Mouse (Mus musculus) hindbrain, embryonic 16.5 days (tissue): Measurements from ENCODE around the gene Ppm1h. TPM values are rescaled to one million over a fixed set of nuclear protein-coding genes. Genes with fewer than 3 reads are reported as not detected.

ENCODE experiments used
- ATAC-seq: fragments of 200-750 bp; cut with Nextera tagmentation; 2 replicates; pipeline ENCODE4 v1.8.0; 2017; ENCODE audit warnings: moderate TSS enrichment, moderate library complexity
- H3K27ac ChIP-seq: fragments of 300-500 bp; sonication (generic); 2 replicates; pipeline ENCODE4 v1.5.1; 2014; ENCODE audit warnings: low read depth, mild to moderate bottlenecking, control low read depth, low read length, moderate library complexity
- H3K27me3 ChIP-seq: fragments of 300-500 bp; sonication (generic); replicated peaks from 2 replicates; pipeline ENCODE4 v1.6.1; 2014; ENCODE audit warnings: low read length; ENCODE audit not compliant: control insufficient read depth, insufficient read depth
- H3K36me3 ChIP-seq: fragments of 300-500 bp; sonication (generic); 2 replicates; pipeline ENCODE4 v1.6.1; 2014; ENCODE audit warnings: mild to moderate bottlenecking, low read length, moderate library complexity, mixed read lengths; ENCODE audit not compliant: control insufficient read depth, insufficient read depth
- H3K4me1 ChIP-seq: fragments of 300-500 bp; sonication (generic); 2 replicates; pipeline ENCODE4 v1.6.1; 2014; ENCODE audit warnings: low read depth, low read length; ENCODE audit not compliant: control insufficient read depth, insufficient read depth
- H3K4me2 ChIP-seq: fragments of 300-500 bp; sonication (generic); 2 replicates; pipeline ENCODE4 v1.6.1; 2014; ENCODE audit warnings: mild to moderate bottlenecking, low read length, control low read depth, moderate library complexity
- H3K4me3 ChIP-seq: fragments of 300-500 bp; sonication (generic); 2 replicates; pipeline ENCODE4 v1.5.1; 2014; ENCODE audit warnings: mild to moderate bottlenecking, low read length, control low read depth, moderate library complexity
- H3K9ac ChIP-seq: fragments of 300-500 bp; sonication (generic); 2 replicates; pipeline ENCODE4 v1.6.1; 2014; ENCODE audit warnings: low read depth, mild to moderate bottlenecking, control low read depth, low read length, moderate library complexity
- H3K9me3 ChIP-seq: fragments of 300-500 bp; sonication (generic); 2 replicates; pipeline ENCODE4 v1.6.1; 2014; ENCODE audit warnings: mild to moderate bottlenecking, low read length, moderate library complexity; ENCODE audit not compliant: control insufficient read depth
- WGBS: fragments of 180-500 bp; shearing (Covaris S2); extraction: QIAGEN DNeasy Blood & Tissue Kit; methylation state at CpG from one replicate; pipeline ENCODE4 v1.1.7; 2014; 5-methylcytosine and 5-hydroxymethylcytosine counted together
- polyA plus RNA-seq: library from polyadenylated mRNA; unstranded; fragments of >200 nt; fragmentation: Nextera tagmentation; extraction: Ambion mirVana; gene quantifications from 2 replicates; pipeline ENCODE4 v1.2.1, GENCODE M21; 2015

Gene Ppm1h
- polyA plus RNA-seq: 31.4 and 33.5 TPM in 2 replicates

DNA sequence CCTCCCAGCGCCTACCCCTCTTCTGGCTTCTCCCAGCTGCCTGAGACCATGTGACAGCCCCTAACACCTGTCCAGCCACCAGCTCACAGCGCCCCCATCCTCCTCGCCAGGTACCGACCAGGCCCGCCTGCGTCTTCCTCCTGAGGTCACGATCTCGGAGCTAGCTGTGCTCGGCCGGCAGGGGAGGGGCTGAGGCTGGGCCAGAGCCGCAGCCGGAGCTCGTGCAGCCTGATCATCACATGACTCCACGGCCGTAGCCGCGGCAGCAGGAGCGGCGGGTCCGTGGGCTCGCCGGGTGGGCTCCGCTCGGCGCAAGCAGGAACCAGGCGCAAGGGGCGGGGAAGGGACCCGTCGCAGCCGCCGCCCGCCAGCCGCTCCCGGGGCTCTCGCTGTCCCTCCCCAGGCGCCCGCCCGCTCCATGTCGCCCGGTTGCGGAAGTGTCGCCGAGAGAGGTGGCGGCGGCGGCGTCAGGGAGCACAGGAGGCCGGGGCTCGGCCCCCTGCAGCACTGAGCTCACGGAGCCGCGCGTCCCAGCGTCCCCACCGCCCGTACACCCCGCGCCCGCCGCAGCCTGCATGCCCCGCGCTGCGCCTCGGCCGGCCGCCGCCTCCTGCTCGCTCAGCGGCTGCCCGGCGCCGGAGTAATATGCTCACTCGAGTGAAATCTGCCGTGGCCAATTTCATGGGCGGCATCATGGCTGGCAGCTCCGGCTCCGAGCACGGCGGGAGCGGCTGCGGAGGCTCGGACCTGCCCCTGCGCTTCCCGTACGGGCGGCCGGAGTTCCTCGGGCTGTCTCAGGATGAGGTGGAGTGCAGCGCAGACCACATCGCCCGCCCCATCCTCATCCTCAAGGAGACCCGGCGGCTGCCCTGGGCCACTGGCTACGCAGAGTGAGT, at the start of gene Ppm1h:
Gene Ppm1h (plus strand): TSS at position 222 of the 896 bp plus-strand sequence.
- Histone ChIP-seq H3K27me3 (no peaks in the 10 kb centered on the region), H3K36me3 (no peaks in the 10 kb centered on the region), H3K4me2 (peak within 1 kb of the TSS; percentile 86), H3K27ac (peak within 1 kb of the TSS; percentile 95), H3K9me3 (no peaks in the 10 kb centered on the region), H3K4me3 (peak within 1 kb of the TSS; percentile 91), H3K9ac (peak within 1 kb of the TSS; percentile 97), H3K4me1 (peaks cover 12% of the 10 kb centered on the region)
- WGBS: under 1% methylated on average over 76 of the region's 94 CpGs
- peak; percentile 81 for ATAC-seq

DNA sequence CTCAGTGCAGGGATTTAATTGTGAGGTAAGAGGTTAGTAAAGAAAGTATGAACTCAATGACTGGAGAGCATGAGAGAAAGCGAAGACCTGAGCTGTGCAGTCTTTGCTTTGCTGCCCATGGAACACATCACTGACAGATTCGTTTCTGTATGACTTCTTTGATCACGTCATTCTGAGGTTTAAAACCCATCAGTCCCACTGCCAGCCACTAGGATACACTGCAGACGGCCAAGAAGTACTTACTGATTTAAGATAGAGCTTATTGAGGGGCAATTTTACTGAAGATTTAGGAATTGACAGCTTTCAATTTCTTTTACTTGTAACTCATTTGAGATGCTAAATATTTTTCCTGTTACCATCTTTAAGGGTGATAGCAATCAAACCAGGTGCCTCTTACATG, 49.6 kb upstream of the Ppm1h start:
- no peaks in the 10 kb centered on the region for H3K9me3 ChIP-seq
- H3K9ac ChIP-seq: no peak overlapping the region
- no peak overlapping the region for H3K4me3 ChIP-seq
- no peaks in the 10 kb centered on the region for H3K27me3 ChIP-seq
- H3K4me2 ChIP-seq: no peak overlapping the region
- ATAC-seq: no peak
- no peaks in the 10 kb centered on the region for H3K36me3 ChIP-seq
- no peaks in the 10 kb centered on the region for H3K4me1 ChIP-seq
- H3K27ac ChIP-seq: no peak overlapping the region
- 69% methylated on average over 4 of the region's 4 CpGs for WGBS

DNA sequence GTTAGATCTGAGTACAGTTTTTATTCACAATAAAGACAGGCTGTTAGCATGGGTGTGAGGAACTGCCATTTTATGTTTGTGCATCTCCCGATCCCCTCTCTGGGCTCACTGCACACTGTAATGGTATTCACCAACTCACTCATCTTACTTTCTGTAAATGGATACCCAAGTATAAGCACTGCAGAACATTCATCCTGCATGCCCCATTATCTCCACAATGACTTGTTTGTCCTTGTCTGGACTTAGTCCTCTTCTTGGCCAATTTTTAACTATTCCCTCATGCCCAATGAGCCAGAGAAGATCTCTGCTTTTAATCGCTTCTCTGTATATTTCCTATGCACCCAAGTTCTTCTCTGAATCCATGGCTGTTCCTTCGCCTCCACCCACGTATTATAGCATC, 38.7 kb upstream of the Ppm1h start:
- no peak overlapping the region for H3K9ac ChIP-seq
- H3K27ac ChIP-seq: no peak overlapping the region
- ATAC-seq: no peak

DNA sequence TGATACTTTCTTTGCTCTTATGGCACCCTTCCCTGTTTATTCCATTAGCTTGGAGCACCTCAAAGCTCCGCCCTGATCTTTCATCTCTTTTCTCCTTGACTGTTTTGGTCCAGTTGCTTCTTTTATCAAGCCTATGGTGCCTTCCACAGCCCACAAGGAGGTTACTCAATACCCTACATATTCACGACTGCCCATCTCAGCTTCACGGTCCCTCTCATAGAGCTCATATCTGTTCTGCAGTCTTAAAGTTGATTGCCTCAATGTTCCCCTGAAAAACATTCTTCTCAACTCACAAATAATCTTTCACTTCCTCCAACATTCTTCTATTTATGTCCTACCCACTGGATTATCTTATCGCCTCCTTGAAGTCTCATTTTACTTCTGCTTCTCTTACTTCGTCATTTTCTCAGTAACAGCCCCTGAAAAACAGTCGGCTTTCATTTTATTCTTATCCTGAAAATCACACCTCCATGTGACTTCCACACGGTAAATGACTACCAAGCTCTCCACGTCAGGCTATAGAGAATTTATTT, 37.2 kb upstream of the Ppm1h start:
- H3K9me3 ChIP-seq: no peaks in the 10 kb centered on the region
- no peak overlapping the region for H3K27ac ChIP-seq
- no peak for ATAC-seq
- WGBS: 95% methylated on average over 8 of the region's 8 CpGs
- H3K4me2 ChIP-seq: no peak overlapping the region
- H3K4me3 ChIP-seq: no peak overlapping the region
- no peak overlapping the region for H3K9ac ChIP-seq
- H3K36me3 ChIP-seq: no peaks in the 10 kb centered on the region
- no peaks in the 10 kb centered on the region for H3K4me1 ChIP-seq
- no peaks in the 10 kb centered on the region for H3K27me3 ChIP-seq

More for the DNA sequence above, 38.7 kb upstream of the Ppm1h start:
- H3K4me3 ChIP-seq: no peak overlapping the region
- no peaks in the 10 kb centered on the region for H3K4me1 ChIP-seq
- WGBS: 90% methylated on average over 4 of the region's 4 CpGs
- no peaks in the 10 kb centered on the region for H3K9me3 ChIP-seq
- no peaks in the 10 kb centered on the region for H3K27me3 ChIP-seq
- H3K4me2 ChIP-seq: no peak overlapping the region
- no peaks in the 10 kb centered on the region for H3K36me3 ChIP-seq

DNA sequence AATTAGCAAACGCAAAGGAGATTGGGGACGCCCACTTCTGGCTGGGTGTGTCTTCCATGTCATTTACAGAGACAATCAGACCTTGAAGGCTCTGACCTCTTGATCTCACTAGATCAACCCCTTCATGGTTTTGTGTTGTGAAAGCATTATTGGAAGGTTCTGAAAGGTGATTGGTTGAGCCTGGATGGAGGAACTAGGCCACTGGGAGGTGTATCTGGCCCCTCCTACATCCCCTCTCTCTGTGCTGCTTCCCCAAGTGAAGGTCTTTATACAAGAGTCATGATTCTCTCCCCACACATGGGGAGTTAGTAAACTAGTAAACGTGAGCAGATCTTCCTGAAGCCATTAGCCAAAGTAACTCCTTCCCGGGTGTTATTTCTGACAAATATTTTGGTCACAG, 36.4 kb upstream of the Ppm1h start:
- Histone ChIP-seq H3K4me3 (no peak overlapping the region), H3K4me2 (no peak overlapping the region), H3K36me3 (no peaks in the 10 kb centered on the region), H3K27ac (no peak overlapping the region), H3K4me1 (no peaks in the 10 kb centered on the region), H3K9me3 (no peaks in the 10 kb centered on the region), H3K27me3 (no peaks in the 10 kb centered on the region), H3K9ac (no peak overlapping the region)
- WGBS: 90% methylated on average over 4 of the region's 4 CpGs
- no peak for ATAC-seq

DNA sequence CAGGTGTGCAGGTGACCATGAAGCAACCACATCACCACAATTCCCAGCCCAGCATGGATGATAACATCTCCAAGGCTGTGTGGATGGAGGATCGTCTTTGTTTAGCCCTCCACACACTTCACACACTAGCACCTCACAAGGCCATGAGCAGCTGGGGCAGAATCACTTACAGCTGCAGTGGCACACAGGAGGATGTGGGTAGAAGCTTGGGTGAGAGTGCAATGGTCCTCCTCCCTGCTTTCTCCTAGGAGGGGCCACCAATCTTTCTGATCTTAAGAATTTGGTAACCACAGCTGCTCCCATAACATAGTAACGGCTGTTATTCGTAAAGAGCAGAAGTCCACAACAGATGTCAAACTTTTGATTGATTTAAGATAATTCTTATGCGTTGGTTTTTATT, 26.6 kb upstream of the Ppm1h start:
- WGBS: 94% methylated on average over 4 of the region's 4 CpGs
- no peak for ATAC-seq
- Histone ChIP-seq H3K27me3 (no peaks in the 10 kb centered on the region), H3K4me1 (no peaks in the 10 kb centered on the region), H3K4me3 (no peak overlapping the region), H3K9ac (no peak overlapping the region), H3K9me3 (no peaks in the 10 kb centered on the region), H3K4me2 (no peak overlapping the region), H3K36me3 (no peaks in the 10 kb centered on the region), H3K27ac (no peak overlapping the region)

DNA sequence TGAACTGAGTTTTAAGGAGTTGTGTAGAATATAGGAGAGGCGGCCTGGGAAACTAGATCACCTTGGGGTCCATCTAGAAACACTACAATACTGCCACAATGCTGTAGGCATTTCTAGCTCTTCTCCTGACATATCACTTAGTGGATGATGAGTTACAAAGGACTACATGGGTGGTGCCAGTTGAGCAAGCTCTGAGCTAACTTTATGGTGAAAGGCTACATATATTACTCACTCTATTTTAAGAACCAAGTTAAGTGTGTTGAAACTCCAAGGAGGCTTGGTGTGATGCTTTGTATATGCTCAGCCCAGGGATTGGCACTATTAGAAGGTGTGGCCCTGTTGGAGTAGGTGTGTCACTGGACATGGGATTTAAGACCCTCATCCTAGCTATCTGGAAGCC, 26.0 kb upstream of the Ppm1h start:
- Histone ChIP-seq H3K4me2 (no peak overlapping the region), H3K36me3 (no peaks in the 10 kb centered on the region), H3K27ac (no peak overlapping the region), H3K27me3 (no peaks in the 10 kb centered on the region), H3K9ac (no peak overlapping the region), H3K4me3 (no peak overlapping the region), H3K4me1 (no peaks in the 10 kb centered on the region), H3K9me3 (no peaks in the 10 kb centered on the region)
- no peak for ATAC-seq
- 92% methylated on average over 1 of the region's 1 CpGs for WGBS

DNA sequence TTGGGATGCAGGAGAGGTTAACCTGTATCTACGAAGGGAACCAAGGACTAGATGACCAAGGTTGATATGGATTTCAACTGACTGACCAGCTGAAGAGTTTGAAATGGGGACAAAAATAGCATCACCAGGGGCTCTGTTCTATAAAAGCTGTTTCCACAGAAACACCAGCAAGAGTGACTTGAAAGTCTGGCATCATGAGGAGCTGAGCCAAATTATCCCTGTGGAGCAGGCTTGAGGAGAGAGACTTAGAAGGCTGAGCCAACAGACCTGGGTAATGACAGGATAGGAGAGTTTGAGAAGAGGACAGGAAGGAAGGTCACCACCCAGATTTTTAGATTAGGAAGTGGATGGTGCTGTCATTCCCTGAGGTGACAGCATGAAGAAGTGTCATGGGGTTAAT, 12.9 kb upstream of the Ppm1h start:
- no peaks in the 10 kb centered on the region for H3K4me1 ChIP-seq
- WGBS: 92% methylated on average over 1 of the region's 1 CpGs
- no peak overlapping the region for H3K4me2 ChIP-seq
- no peaks in the 10 kb centered on the region for H3K9me3 ChIP-seq
- no peaks in the 10 kb centered on the region for H3K36me3 ChIP-seq
- H3K27ac ChIP-seq: no peak overlapping the region
- no peak overlapping the region for H3K9ac ChIP-seq
- no peak for ATAC-seq
- H3K27me3 ChIP-seq: no peaks in the 10 kb centered on the region
- H3K4me3 ChIP-seq: no peak overlapping the region

DNA sequence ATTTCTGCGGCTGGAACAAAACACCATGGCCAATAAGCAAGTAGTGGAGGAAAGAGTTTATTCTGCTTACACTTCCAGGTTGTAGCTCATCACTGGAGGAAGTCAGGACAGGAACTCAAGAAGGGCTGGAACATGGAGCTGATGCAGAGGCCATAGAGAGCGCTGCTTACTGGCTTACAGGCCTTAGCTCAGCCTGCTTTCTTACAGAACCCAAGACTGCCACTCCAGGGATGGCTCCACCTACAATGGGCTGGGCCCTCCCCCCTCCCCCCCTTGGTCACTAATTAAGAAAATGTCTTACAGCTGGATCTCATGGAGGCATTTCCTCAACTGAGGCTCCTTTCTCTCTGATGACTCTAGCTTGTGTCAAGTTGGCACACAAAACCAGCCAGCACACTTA, 7.3 kb upstream of the Ppm1h start:
- WGBS: 85% methylated on average over 2 of the region's 2 CpGs
- no peak overlapping the region for H3K4me3 ChIP-seq
- H3K36me3 ChIP-seq: no peaks in the 10 kb centered on the region
- no peak overlapping the region for H3K27ac ChIP-seq
- ATAC-seq: no peak
- no peak overlapping the region for H3K9ac ChIP-seq
- H3K4me1 ChIP-seq: no peaks in the 10 kb centered on the region
- no peaks in the 10 kb centered on the region for H3K27me3 ChIP-seq
- H3K9me3 ChIP-seq: no peaks in the 10 kb centered on the region
- H3K4me2 ChIP-seq: no peak overlapping the region
